Mouse (Mus musculus) kidney, postnatal 25 days (tissue): ENCODE data around the gene Crygs.

Experiments used
- DNase-seq, 2 experiments: peaks; one replicate each; pipeline ENCODE4 v3.0.0; 2021; ENCODE audit warnings: mixed read lengths in 2 of 2

Gene Crygs

DNA sequence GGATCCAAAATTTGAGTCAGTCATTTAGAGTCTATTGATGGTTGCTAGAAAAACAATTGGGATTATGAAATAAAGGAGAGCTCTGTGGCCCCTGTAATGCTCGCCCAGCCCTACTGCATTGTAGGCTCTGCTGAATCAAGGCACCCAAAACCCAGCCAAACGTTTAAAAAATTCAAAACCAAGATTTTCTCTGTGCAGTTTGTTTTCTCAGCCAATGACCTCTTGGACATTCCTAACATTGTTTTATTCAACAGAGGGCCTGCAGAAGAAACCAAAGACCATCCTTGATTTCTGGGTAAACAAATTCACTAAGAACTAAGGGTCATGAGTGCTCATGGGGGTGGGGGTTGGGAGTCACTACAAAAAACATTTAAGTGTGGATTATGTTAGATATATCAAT lies at the start of gene Crygs:
TSS of gene Crygs (minus strand) at position 101 of the 400 bp plus-strand sequence.
- DNase-seq = no peak

- DNase-seq = peak; percentile 99 to 100
Observed at GRCm38 (mm10) chr16:22857431-22858113, 46.2 kb upstream of the Crygs start, which contains the start of the genes Tbccd1 and Dnajb11. Tbccd1 (minus strand) TSS chr16:22857669. Dnajb11 (plus strand) TSS chr16:22857845.

DNA sequence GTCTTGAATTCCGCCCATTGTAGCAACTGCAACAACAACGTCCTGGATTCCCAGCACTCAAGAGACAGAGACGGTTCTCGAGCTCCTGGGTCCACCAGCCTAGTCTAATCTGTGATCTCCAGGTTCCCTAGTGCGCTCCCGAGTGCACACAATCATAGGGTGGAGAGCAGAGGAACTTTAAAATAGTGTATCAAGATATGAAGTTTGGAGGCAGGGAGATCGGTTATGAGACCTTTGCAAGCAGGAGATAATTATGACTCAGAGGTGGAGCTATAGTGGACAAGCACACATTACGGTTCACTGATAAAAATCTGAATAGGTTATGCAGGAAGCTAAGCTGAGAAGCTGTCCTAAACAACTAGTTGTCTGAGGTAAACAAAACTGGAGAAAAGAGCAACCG lies 45.4 kb upstream of the Crygs start:
- no peak for DNase-seq

DNA sequence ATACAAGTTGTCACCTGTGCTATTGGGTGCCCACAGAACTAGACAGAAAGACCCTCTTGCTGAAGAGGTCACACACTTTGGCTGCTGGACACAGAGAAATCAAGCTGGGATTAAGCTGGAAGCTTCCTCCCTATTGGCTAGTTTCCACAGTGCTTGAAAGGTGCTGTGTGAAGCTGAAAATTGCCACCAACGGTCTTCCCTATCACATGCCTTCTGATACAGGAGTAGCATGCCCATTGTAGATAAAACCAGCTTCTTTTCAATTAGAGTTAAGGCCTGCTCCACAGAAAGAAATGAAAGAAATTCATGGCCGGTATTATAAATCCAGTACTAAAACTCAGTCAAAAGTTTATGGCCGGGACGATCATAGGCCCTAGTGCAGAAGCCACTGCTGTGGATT lies 41.3 kb upstream of the Crygs start:
- no peak for DNase-seq

DNA sequence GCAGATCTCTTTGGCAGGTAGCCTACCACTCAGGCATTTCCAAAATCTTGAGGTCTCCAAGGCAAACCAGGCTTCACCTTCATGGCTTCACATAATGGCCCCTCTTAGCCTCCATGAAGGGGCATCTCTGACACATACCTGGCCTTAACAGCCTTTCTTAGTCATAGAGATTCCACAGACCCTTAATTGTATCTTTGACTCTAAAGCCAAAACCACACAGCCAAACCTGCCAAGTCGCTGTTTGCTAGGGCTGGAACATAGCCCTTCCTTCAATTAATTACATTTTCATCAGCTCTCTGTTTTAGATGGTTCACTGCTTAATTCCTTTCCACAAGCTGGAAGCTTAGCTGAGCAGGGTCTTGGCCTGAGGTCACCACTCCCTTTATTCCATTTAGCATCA lies 37.0 kb upstream of the Crygs start:
- DNase-seq = no peak

DNA sequence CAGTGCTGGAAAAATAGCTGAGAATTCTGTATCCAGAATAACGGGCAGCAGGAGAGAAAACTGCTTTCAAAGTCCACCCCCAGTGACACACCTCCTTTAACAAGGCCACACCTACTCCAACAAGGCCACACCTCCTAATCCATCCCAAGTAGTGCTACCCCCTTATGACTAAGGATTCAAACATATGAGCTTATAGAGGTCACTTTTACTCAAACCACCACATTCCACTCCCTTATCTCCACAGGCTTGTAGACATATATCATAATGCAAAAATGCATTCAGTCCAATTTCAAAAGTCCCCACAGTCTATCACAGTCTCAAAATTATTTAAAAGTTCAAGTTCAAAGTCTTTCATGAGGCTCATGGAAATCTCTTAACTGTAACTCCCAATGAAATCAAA lies 36.3 kb upstream of the Crygs start:
- no peak for DNase-seq

DNA sequence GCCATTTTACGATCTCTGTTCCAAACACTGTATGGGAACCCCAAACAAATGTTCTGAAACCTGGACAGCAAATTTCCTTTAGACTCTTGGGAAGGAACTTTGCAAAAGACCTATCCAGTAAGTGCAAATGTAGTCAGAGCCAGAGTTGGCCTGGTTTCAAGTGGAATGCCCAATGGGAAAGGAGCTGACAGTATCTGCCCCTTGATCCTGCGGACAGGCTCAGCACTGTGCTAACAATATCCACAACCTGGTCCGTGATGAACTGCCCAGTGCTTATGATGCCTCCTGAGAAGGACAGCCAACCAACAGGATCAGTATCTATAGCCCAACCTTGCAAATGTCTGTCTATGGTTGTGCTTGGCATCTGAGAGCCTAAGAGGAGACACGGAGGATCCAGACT lies 34.1 kb upstream of the Crygs start:
- peak; percentile 64 to 78 for DNase-seq

GRCm38 (mm10) chr16:22844834-22845233 lies 33.5 kb upstream of the Crygs start:
- no peak for DNase-seq

- peak; percentile 94 to 95 for DNase-seq
Observed at GRCm38 (mm10) chr16:22844061-22844801, 32.9 kb upstream of the Crygs start.

DNA sequence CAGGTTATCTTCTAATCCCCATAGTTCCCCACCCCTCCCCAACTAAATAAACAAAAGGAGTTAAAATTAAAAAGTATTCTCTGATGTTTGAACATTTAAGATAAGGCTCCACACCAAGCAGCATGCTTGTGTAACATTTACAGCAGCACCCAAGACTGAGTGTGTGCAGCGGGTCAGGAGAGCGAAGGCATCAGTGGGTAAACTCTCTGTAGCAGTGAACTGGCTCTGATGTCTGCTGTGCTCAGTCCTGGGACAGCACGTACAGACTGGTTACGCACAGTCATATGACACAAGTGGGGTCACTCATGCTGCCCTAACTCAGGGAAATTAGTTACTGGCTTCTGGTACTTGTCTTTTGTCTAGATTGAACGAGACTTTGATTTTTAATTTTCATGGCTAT lies 31.5 kb upstream of the Crygs start:
- no peak for DNase-seq

DNA sequence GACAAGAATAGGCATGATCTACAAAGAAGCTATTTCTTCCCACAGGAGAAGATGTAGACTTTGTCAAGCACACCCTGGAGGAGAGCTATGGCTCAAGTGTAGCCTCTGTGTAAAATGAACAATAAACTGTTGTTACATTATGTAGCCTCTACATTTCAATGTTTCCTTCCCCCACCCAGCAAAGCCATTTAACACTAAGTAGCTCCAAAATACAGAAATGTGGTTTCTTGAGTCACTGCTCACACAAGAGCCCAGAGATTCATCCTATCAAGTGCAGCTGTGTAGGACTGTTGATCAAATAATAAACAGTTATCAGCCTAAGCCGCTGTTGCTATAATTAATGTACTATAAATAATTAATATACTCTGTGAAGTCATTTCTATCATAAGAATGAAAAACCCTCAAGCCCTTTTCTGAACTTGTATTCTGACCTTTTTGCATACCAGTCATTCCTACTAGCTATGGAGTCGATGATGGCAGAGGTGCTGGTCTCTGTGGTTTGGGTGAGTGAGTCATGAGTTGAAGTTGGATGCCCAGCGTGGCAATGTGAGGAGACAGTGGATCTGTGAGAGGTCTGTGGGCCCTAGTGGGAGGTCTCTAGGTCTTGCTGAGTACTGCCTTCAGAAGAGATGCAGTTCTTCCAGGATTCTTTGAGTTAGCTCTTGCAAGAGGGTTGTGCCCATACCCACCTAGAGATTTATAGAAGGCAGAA lies 27.9 kb upstream of the Crygs start:
- DNase-seq = no peak

- no peak for DNase-seq
Observed at GRCm38 (mm10) chr16:22832932-22833525, 21.7 kb upstream of the Crygs start.

- no peak for DNase-seq
Observed at GRCm38 (mm10) chr16:22820731-22821130, 9.4 kb upstream of the Crygs start.

DNA sequence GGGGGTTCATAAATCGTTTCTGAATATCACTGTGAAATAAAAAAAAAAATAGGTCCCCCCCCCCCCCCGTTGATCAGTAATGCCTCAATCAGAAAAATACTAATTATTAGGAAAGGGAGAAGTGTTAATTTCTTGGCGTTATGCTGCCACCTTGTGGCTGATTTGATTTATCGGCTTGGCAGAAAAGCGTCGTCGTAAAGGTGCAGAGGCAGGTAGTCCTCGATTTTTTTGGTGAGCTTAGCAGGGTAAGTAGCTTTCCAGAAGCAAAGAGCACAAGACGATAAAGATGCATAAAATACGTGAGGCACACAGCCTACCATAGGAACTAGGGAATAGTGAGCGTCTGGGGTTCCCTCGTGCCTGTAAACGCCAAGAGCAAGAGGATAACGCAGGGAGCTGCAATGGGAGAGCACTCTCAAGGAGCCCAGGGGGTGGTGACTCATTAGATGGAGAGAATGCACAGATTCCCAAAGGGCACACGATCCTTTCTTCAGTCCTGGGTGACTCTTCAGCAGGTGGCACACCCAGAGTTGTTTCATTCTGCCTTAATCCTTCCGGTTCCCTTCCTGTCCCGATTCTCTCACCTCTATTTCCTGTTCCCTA lies 3.8 kb downstream of the Crygs start:
- peak; percentile 57 to 76 for DNase-seq

- DNase-seq = no peak
Observed at GRCm38 (mm10) chr16:22802786-22803185, 8.6 kb downstream of the Crygs start.

DNA sequence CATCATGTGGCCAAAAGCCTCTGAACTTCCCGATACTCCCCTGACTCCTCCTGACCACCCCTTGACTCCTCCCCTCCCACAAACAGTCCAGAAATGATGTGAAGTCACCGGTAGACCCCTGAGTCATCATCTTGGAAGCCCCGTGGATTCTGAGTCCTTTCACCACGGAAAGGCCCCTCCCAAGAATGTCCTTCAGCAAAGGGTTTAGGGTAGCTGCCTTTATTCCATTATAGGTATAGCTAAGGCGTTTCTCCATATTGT lies 10.6 kb downstream of the Crygs start:
- DNase-seq = no peak

GRCm38 (mm10) chr16:22800026-22800848 lies 11.1 kb downstream of the Crygs start:
- DNase-seq = no peak

DNA sequence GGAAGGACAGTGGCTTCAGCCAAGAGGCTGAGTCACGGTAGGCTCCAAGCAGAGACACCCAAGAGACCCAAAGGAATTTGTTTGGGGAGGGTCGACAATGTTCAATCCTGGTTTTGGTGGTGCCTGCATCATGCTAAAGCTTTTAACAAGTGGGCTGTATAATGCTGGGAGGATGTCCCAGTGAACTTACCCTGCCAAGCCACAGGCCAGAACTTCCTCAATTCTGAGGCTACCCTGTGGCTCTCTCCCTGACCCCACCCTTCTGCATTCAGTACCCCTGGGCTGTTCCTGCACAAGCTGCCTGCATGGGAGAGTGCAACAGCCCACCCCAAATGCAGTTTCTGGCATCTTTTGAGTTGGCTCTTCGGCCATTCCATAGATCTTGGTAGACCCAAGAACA lies 12.9 kb downstream of the Crygs start:
- DNase-seq = no peak

GRCm38 (mm10) chr16:22797521-22797920 lies 13.9 kb downstream of the Crygs start:
- DNase-seq = no peak

GRCm38 (mm10) chr16:22795497-22795896 lies 15.9 kb downstream of the Crygs start:
- peak; percentile 49 to 55 for DNase-seq

- DNase-seq = no peak
Observed at GRCm38 (mm10) chr16:22791235-22791634, 20.1 kb downstream of the Crygs start.

- DNase-seq = no peak
Observed at GRCm38 (mm10) chr16:22789908-22790367, 21.4 kb downstream of the Crygs start.
